12 mouse cellular contexts compared by ENCODE assay signal in genomic region chr3:28549391-28549790, GRCm38 (mm10).
DNase-seq lines count a peak whose midpoint lies in the region; ATAC-seq and TF ChIP-seq lines count a peak whose summit lies in the region.
"Had no signal": no experiment of that assay in that cellular context is flagged by ENCODE, and none has a peak within 500 bp of the region (broad histone marks: within the 10 kb centered on the region; RNA-seq: fewer than 3 reads in every experiment).

No protein-coding gene starts in this region.

- peak overlapping the region; percentile 43 for H3K27ac ChIP-seq in intestine, embryonic 14.5 days (ENCODE audit: low read depth)
- no peak overlapping the region for H3K27ac ChIP-seq in intestine, postnatal 0 days (ENCODE audit: low read depth, low read length)
- peak overlapping the region; percentile 25 for H3K27ac ChIP-seq in hindbrain, embryonic 16.5 days (ENCODE audit: low read depth, low read length)
- H3K27ac ChIP-seq: embryonic facial prominence, embryonic 15.5 days; liver, embryonic 14.5 days had no signal

- no peak overlapping the region for H3K4me3 ChIP-seq in intestine, embryonic 14.5 days (ENCODE audit: low read depth, low read length)
- no peak overlapping the region for H3K4me3 ChIP-seq in intestine, postnatal 0 days (ENCODE audit: low read depth, low read length)
- H3K4me3 ChIP-seq in hindbrain, embryonic 16.5 days (ENCODE audit: low read length) = no peak overlapping the region
- H3K4me3 ChIP-seq: embryonic facial prominence, embryonic 15.5 days had no signal

- H3K9me3 ChIP-seq in intestine, embryonic 14.5 days (ENCODE audit: control insufficient read depth, low read length) = no peaks in the 10 kb centered on the region
- H3K9me3 ChIP-seq in intestine, postnatal 0 days (ENCODE audit: control insufficient read depth) = no peaks in the 10 kb centered on the region
- no peaks in the 10 kb centered on the region for H3K9me3 ChIP-seq in hindbrain, embryonic 16.5 days (ENCODE audit: control insufficient read depth, low read length)
- H3K9me3 ChIP-seq: embryonic facial prominence, embryonic 15.5 days had no signal

- no peak overlapping the region for H3K4me2 ChIP-seq in intestine, embryonic 14.5 days (ENCODE audit: low read length)
- no peak overlapping the region for H3K4me2 ChIP-seq in intestine, postnatal 0 days (replicated peaks; ENCODE audit: low read depth)
- H3K4me2 ChIP-seq in hindbrain, embryonic 16.5 days (ENCODE audit: low read length) = no peak overlapping the region
- H3K4me2 ChIP-seq: embryonic facial prominence, embryonic 15.5 days; heart, embryonic 11.5 days had no signal

- H3K9ac ChIP-seq in intestine, embryonic 14.5 days (ENCODE audit: low read length) = no peak overlapping the region
- no peak overlapping the region for H3K9ac ChIP-seq in intestine, postnatal 0 days (ENCODE audit: low read depth, low read length)
- H3K9ac ChIP-seq in hindbrain, embryonic 16.5 days (ENCODE audit: low read depth, low read length) = no peak overlapping the region
- H3K9ac ChIP-seq: embryonic facial prominence, embryonic 15.5 days; liver, embryonic 14.5 days had no signal

- WGBS in intestine, embryonic 14.5 days = 19% methylated on average over 6 of the region's 6 CpGs
- 36% methylated on average over 6 of the region's 6 CpGs for WGBS in intestine, postnatal 0 days
- 25% methylated on average over 6 of the region's 6 CpGs for WGBS in hindbrain, embryonic 16.5 days

- no peak for TF ChIP-seq CTCF in intestine, postnatal 0 days (IDR thresholded peaks at IDR 0.05; ENCODE audit: low read depth)

- no peak for DNase-seq in intestine, embryonic 14.5 days (ENCODE audit: low spot score)
- peak; percentile 11 for DNase-seq in urinary bladder, postnatal 25 days (ENCODE audit: low spot score)
- no peak for DNase-seq in urinary bladder, postnatal 36 days (ENCODE audit: low spot score in 2 of 2)
- no peak for DNase-seq in B cell, adult 2 months
- DNase-seq in thymus, postnatal 25 days = no peak
- DNase-seq: cerebellum, postnatal 25 days; kidney, postnatal 36 days had no signal

- peaks cover 9% of the 10 kb centered on the region; the same call in 1 of the 2 replicates for H3K4me1 ChIP-seq in intestine, embryonic 14.5 days (replicated peaks; ENCODE audit: control insufficient read depth, insufficient read depth, low read length)
- peaks cover 4% of the 10 kb centered on the region; the same call in 1 of the 2 replicates for H3K4me1 ChIP-seq in intestine, postnatal 0 days (replicated peaks; ENCODE audit: control insufficient read depth, insufficient read depth, low read length)
- H3K4me1 ChIP-seq in hindbrain, embryonic 16.5 days (ENCODE audit: control insufficient read depth, insufficient read depth, low read depth, low read length) = peaks cover 2% of the 10 kb centered on the region; the same call in 1 of the 2 replicates
- H3K4me1 ChIP-seq: embryonic facial prominence, embryonic 15.5 days had no signal

- H3K27me3 ChIP-seq in intestine, embryonic 14.5 days (replicated peaks; ENCODE audit: control insufficient read depth, insufficient read depth, low read length) = no peaks in the 10 kb centered on the region
- no peaks in the 10 kb centered on the region for H3K27me3 ChIP-seq in intestine, postnatal 0 days (replicated peaks; ENCODE audit: control insufficient read depth, insufficient read depth, low read length)
- no peaks in the 10 kb centered on the region for H3K27me3 ChIP-seq in hindbrain, embryonic 16.5 days (replicated peaks; ENCODE audit: control insufficient read depth, insufficient read depth, low read length)
- H3K27me3 ChIP-seq: embryonic facial prominence, embryonic 15.5 days had no signal

- H3K36me3 ChIP-seq in intestine, embryonic 14.5 days (ENCODE audit: control insufficient read depth, insufficient read depth, low read length) = no peaks in the 10 kb centered on the region
- H3K36me3 ChIP-seq in intestine, postnatal 0 days (ENCODE audit: control insufficient read depth, insufficient read depth) = no peaks in the 10 kb centered on the region
- H3K36me3 ChIP-seq in hindbrain, embryonic 16.5 days (ENCODE audit: control insufficient read depth, insufficient read depth, low read length) = no peaks in the 10 kb centered on the region
- H3K36me3 ChIP-seq: embryonic facial prominence, embryonic 15.5 days had no signal

- no peak for ATAC-seq in intestine, embryonic 14.5 days (replicated peaks; ENCODE audit: low FRiP score, low TSS enrichment, low read depth)
- ATAC-seq in intestine, postnatal 0 days = no peak
- ATAC-seq in hindbrain, embryonic 16.5 days = no peak
